Mouse (Mus musculus) ES-E14 (cell line): ENCODE data around the gene Mtmr14.

Source experiments
- CHD2 ChIP-seq: IDR thresholded peaks from 2 replicates; pipeline ENCODE4 v1.6.1; 2014; ENCODE audit warnings: mild to moderate bottlenecking, low read depth, low read length, inconsistent platforms
- HCFC1 ChIP-seq: IDR thresholded peaks from 2 replicates; pipeline ENCODE4 v1.6.1; 2012; ENCODE audit warnings: low read length, inconsistent platforms, borderline replicate concordance; ENCODE audit not compliant: insufficient read depth
- MAFK ChIP-seq: IDR thresholded peaks from 2 replicates; pipeline ENCODE4 v1.6.1; 2014; ENCODE audit warnings: mild to moderate bottlenecking, low read depth, low read length, inconsistent platforms; ENCODE audit not compliant: insufficient read depth
- ZC3H11A ChIP-seq: IDR thresholded peaks from 2 replicates; pipeline ENCODE4 v1.6.1; 2012; ENCODE audit warnings: low read depth, mild to moderate bottlenecking, inconsistent platforms, low read length, borderline replicate concordance
- ZNF384 ChIP-seq: IDR thresholded peaks from 2 replicates; pipeline ENCODE4 v1.6.1; 2012; ENCODE audit warnings: low read depth, low read length, inconsistent platforms

DNA sequence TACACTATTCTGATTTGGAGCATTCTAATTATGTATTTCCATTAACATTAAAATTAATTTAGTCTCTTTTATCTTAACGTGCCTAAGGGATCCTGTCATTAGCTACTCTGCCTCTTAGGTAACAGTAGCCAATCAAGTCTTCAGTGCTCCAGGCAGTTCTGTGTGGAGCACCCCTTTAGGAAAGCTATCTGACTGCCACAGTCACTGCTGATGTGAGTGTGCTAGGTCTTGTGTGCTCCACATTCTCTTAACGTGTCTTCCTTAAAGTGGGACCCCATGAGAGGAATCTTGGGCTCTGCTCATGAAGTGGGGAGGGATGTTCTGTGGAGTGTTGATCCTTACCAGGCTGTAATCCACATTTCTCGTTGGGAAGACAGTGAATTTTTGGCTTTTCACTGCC is 34.7 kb downstream of the Mtmr14 start:
- no peak for TF ChIP-seq HCFC1
- TF ChIP-seq ZC3H11A = no peak
- TF ChIP-seq CHD2 = no peak
- no peak for TF ChIP-seq ZNF384
- TF ChIP-seq MAFK = no peak
